ENCODE assay signal across 8 mouse cellular contexts in the genomic region with DNA sequence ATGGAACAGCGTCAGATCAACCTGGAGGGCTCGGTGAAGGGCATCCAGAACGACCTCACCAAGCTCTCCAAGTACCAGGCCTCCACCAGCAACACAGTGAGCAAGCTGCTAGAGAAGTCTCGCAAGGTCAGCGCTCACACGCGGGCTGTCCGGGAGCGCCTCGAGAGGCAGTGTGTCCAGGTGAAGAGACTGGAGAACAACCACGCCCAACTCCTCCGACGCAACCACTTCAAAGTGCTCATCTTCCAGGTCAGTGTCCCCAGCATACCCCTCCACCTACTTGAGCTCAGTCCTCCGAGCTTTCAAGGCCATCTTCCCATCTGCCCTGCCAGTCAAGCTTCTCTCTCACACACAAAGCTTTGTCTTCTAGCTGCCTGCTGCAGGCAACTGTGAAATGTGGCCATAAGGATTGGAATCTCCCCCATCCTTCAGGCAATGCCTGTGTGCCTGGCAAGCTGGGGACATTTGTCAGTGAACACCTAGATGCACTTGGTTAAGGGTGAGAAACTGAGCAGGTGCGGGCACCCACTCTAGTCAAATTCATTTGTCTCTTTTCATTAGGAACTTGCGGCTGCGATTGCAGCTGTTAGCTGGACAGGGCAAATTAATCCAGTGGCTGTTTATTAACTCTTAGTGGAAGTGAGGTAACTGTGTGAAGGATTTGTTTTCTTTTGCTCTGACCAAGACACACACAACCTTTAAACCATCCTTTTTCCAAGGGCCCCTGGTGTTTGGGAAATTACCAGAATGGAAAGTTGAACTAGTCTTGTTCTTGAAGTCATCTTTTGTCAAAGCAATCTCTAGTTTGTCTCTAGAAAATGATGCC. TPM values are rescaled to one million over a fixed set of nuclear protein-coding genes. Genes with fewer than 3 reads are reported as not detected.
DNase-seq lines count a peak whose midpoint lies in the region; ATAC-seq and TF ChIP-seq lines count a peak whose summit lies in the region.

No protein-coding gene starts in this region.

- WGBS in heart, embryonic 11.5 days (ENCODE audit: insufficient replicate concordance) = 67% methylated on average over 17 of the region's 17 CpGs
- WGBS in midbrain, embryonic 15.5 days = 87% methylated on average over 17 of the region's 17 CpGs

- H3K4me2 ChIP-seq in heart, embryonic 11.5 days = peak overlapping the region; percentile 70
- H3K4me2 ChIP-seq in midbrain, embryonic 15.5 days = no peak overlapping the region

- no peak overlapping the region for H3K4me3 ChIP-seq in C2C12 (ENCODE audit: insufficient read depth, poor library complexity, severe bottlenecking)
- H3K4me3 ChIP-seq in heart, embryonic 11.5 days (ENCODE audit: low read depth, low read length) = peak overlapping the region; percentile 53
- H3K4me3 ChIP-seq in midbrain, embryonic 15.5 days = no peak overlapping the region

- no peak overlapping the region for H3ac ChIP-seq in C2C12 (ENCODE audit: control insufficient read depth, insufficient read length, low read depth)

- H3K4me1 ChIP-seq in heart, embryonic 11.5 days (ENCODE audit: control insufficient read depth, insufficient read depth, low read length) = peaks cover 12% of the 10 kb centered on the region
- H3K4me1 ChIP-seq in midbrain, embryonic 15.5 days = 0 out of 2 replicates have a peak, but pooled peaks cover 4% of the 10 kb centered on the region

- H3K9me3 ChIP-seq in heart, embryonic 11.5 days (replicated peaks; ENCODE audit: control insufficient read depth, low read length) = no peaks in the 10 kb centered on the region
- no peaks in the 10 kb centered on the region for H3K9me3 ChIP-seq in midbrain, embryonic 15.5 days

- ATAC-seq in heart, embryonic 11.5 days (replicated peaks; ENCODE audit: insufficient number of reproducible peaks, low FRiP score, low TSS enrichment) = peak; percentile 48
- peak; percentile 33; the same call in 1 of the 2 replicates for ATAC-seq in midbrain, embryonic 15.5 days (replicated peaks)
- ATAC-seq in activated CD4-positive, CD25-positive, alpha-beta regulatory T cell, adult 4 months = no peak

- no peaks in the 10 kb centered on the region for H3K27me3 ChIP-seq in C2C12 (ENCODE audit: control insufficient read depth, insufficient read depth, insufficient read length)
- H3K27me3 ChIP-seq in heart, embryonic 11.5 days (ENCODE audit: control insufficient read depth, insufficient read depth, low read length) = no peaks in the 10 kb centered on the region
- no peaks in the 10 kb centered on the region for H3K27me3 ChIP-seq in midbrain, embryonic 15.5 days (replicated peaks)

- H3K79me3 ChIP-seq in C2C12 (ENCODE audit: low read depth) = peaks cover 1% of the 10 kb centered on the region

- peak overlapping the region; percentile 96 for H3K27ac ChIP-seq in heart, embryonic 11.5 days (ENCODE audit: low read depth, low read length)
- no peak overlapping the region for H3K27ac ChIP-seq in midbrain, embryonic 15.5 days

- H3K36me3 ChIP-seq in C2C12 (ENCODE audit: control insufficient read depth, insufficient read depth) = no peaks in the 10 kb centered on the region
- no peaks in the 10 kb centered on the region for H3K36me3 ChIP-seq in heart, embryonic 11.5 days (ENCODE audit: control insufficient read depth, insufficient read depth, low read length)
- no peaks in the 10 kb centered on the region for H3K36me3 ChIP-seq in midbrain, embryonic 15.5 days (replicated peaks)

- DNase-seq in adrenal gland, adult (ENCODE audit: inconsistent age in 2 of 2, low spot score in 1 of 2) = peak; percentile 18 to 53
- no peak for DNase-seq in adrenal gland, adult 18-20 months (ENCODE audit: low spot score in 2 of 2)
- peak; percentile 48 for DNase-seq in kidney, postnatal 10 days
- DNase-seq in spleen, adult 12 weeks (ENCODE audit: low spot score) = no peak

- H3K9ac ChIP-seq in heart, embryonic 11.5 days (ENCODE audit: low read depth, low read length) = peak overlapping the region; percentile 84
- no peak overlapping the region for H3K9ac ChIP-seq in midbrain, embryonic 15.5 days

- no peak for TF ChIP-seq CTCF in C2C12 (IDR thresholded peaks at IDR 0.05; ENCODE audit: control insufficient read depth, insufficient read depth, insufficient read length)

- H3K79me2 ChIP-seq in C2C12 (ENCODE audit: control insufficient read depth, insufficient read depth) = no peaks in the 10 kb centered on the region

TF ChIP-seq in C2C12, 6 proteins besides CTCF, POLR2A, EP300 and RAD21:
- no peak for TF ChIP-seq MYOG (IDR thresholded peaks at IDR 0.05; ENCODE audit: control insufficient read depth, extremely low read depth, insufficient read length)
- TF ChIP-seq USF1 (IDR thresholded peaks at IDR 0.05; ENCODE audit: low read depth) = no peak
- TF ChIP-seq MYOD1 (IDR thresholded peaks at IDR 0.05; ENCODE audit: control insufficient read depth, insufficient read length, low read depth) = peak; percentile 29

RNA-seq across cellular contexts. Expression of gene Cavin2, which starts 0.9 kb away (rescaled TPM):
- total RNA-seq in adrenal gland, adult 18-20 months (2021) = 10 to 100 TPM; 49.2 to 98.0 TPM
- 0.29 TPM for polyA plus RNA-seq in C2C12 (2012; fragmentation: generic; extraction: Trizol)
- polyA plus RNA-seq in heart, embryonic 11.5 days (2014; fragmentation: Nextera tagmentation; extraction: Ambion mirVana) = 107 and 123 TPM in 2 replicates
- 6.4 and 7.5 TPM in 2 replicates for polyA plus RNA-seq in midbrain, embryonic 15.5 days (2015; fragmentation: Nextera tagmentation; extraction: Ambion mirVana)
- not detected for polyA plus RNA-seq in activated CD4-positive, CD25-positive, alpha-beta regulatory T cell, adult 4 months (2017; shearing (Covaris generic))

Comparison
In these comparisons a context has a peak if more than half of its experiments do, and no peak if none do; other contexts are left out.
1. DNase-seq: peak in adrenal gland, adult (2 of 2) and kidney, postnatal 10 days (single experiment); none in adrenal gland, adult 18-20 months (0 of 2) and spleen, adult 12 weeks (single experiment).
2. RNA of gene Cavin2, which starts 0.9 kb away (polyA plus RNA-seq): 107 to 123 TPM in heart, embryonic 11.5 days; 6.4 to 7.5 TPM in midbrain, embryonic 15.5 days, 0.29 TPM in C2C12 (single experiment) and not detected in activated CD4-positive, CD25-positive, alpha-beta regulatory T cell, adult 4 months; every median in the first group is over 10 times any median in the second.